15 mouse cellular contexts compared by ENCODE assay signal in the genomic region with DNA sequence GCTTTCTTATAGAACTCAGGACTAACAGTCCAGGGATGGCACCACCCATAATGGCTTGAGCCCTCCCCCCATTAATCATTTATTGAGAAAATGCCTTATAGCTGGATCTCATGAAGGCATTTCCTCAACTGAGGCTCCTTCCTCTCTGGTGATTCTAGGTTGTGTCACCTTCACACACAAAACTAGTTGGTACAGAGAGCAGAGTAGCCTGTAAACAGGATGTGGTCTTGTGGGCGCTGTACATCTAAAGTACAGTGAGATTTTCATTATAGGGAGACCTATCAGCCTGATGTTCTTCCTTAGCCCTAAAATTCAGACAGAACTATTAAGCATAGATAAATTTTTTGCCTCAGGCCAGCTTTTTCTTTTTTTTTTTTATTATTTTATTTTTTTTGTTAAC. TPM values are rescaled to one million over a fixed set of nuclear protein-coding genes. Genes with fewer than 3 reads are reported as not detected.
A peak's percentile ranks its signal among the peaks of the same experiment; 100 is the strongest.
DNase-seq lines count a peak whose midpoint lies in the region; ATAC-seq and TF ChIP-seq lines count a peak whose summit lies in the region.
"Had no signal": no experiment of that assay in that cellular context is flagged by ENCODE, and none has a peak within 500 bp of the region (broad histone marks: within the 10 kb centered on the region; RNA-seq: fewer than 3 reads in every experiment).

No protein-coding gene starts in this region.

- no peaks in the 10 kb centered on the region for H3K36me3 ChIP-seq in kidney, embryonic 14.5 days (ENCODE audit: control insufficient read depth, insufficient read depth, low read length)
- H3K36me3 ChIP-seq in intestine, postnatal 0 days (ENCODE audit: control insufficient read depth, insufficient read depth) = no peaks in the 10 kb centered on the region
- H3K36me3 ChIP-seq: embryonic facial prominence, embryonic 13.5 days; forebrain, embryonic 10.5 days; intestine, embryonic 15.5 days had no signal

- DNase-seq in B cell, adult 2 months = peak; percentile 61 to 69
- peak; percentile 59 to 85 for DNase-seq in CD8-positive naive resting alpha-beta T cell, adult 2 months (ENCODE audit: low read depth in 2 of 2, low spot score in 2 of 2)
- DNase-seq in thymus, postnatal 10 days (ENCODE audit: low spot score in 2 of 2) = peak; percentile 37 to 53
- DNase-seq in urinary bladder, adult 18-20 months (ENCODE audit: low spot score in 2 of 2) = no peak
- DNase-seq: adrenal gland, adult 2 months; cerebellum, adult 11-12 months; gastrocnemius, postnatal 36 days; kidney, postnatal 25 days; liver had no signal

- TF ChIP-seq CTCF in intestine, postnatal 0 days (IDR thresholded peaks at IDR 0.05; ENCODE audit: low read depth) = no peak

- peak; percentile 53; the same call in 1 of the 2 replicates for ATAC-seq in megakaryocyte progenitor cell, adult 5-6 weeks (replicated peaks; ENCODE audit: poor library complexity)
- ATAC-seq in kidney, embryonic 14.5 days (ENCODE audit: low FRiP score, low TSS enrichment) = no peak
- ATAC-seq in intestine, postnatal 0 days = no peak
- ATAC-seq: intestine, embryonic 15.5 days had no signal

- H3K27ac ChIP-seq in kidney, embryonic 14.5 days (ENCODE audit: low read depth, low read length) = no peak overlapping the region
- no peak overlapping the region for H3K27ac ChIP-seq in intestine, postnatal 0 days (ENCODE audit: low read depth, low read length)
- H3K27ac ChIP-seq: embryonic facial prominence, embryonic 13.5 days; forebrain, embryonic 10.5 days; intestine, embryonic 15.5 days had no signal

- H3K4me3 ChIP-seq in kidney, embryonic 14.5 days (ENCODE audit: low read length) = no peak overlapping the region
- no peak overlapping the region for H3K4me3 ChIP-seq in intestine, postnatal 0 days (ENCODE audit: low read depth, low read length)
- H3K4me3 ChIP-seq: embryonic facial prominence, embryonic 13.5 days; forebrain, embryonic 10.5 days; intestine, embryonic 15.5 days had no signal

- no peak overlapping the region for H3K9ac ChIP-seq in kidney, embryonic 14.5 days (ENCODE audit: low read depth, low read length)
- no peak overlapping the region for H3K9ac ChIP-seq in intestine, postnatal 0 days (ENCODE audit: low read depth, low read length)
- H3K9ac ChIP-seq: embryonic facial prominence, embryonic 13.5 days; intestine, embryonic 15.5 days had no signal

- H3K4me2 ChIP-seq in kidney, embryonic 14.5 days (replicated peaks; ENCODE audit: low read depth, low read length) = no peak overlapping the region
- H3K4me2 ChIP-seq in intestine, postnatal 0 days (replicated peaks; ENCODE audit: low read depth) = no peak overlapping the region
- H3K4me2 ChIP-seq: embryonic facial prominence, embryonic 13.5 days; intestine, embryonic 15.5 days had no signal

- no peaks in the 10 kb centered on the region for H3K27me3 ChIP-seq in kidney, embryonic 14.5 days (ENCODE audit: control insufficient read depth, insufficient read depth, low read length)
- H3K27me3 ChIP-seq in intestine, postnatal 0 days (replicated peaks; ENCODE audit: control insufficient read depth, insufficient read depth, low read length) = no peaks in the 10 kb centered on the region
- H3K27me3 ChIP-seq: embryonic facial prominence, embryonic 13.5 days; intestine, embryonic 15.5 days had no signal

- WGBS in kidney, embryonic 14.5 days = 97% methylated on average over 1 of the region's 1 CpGs
- WGBS in intestine, postnatal 0 days = 89% methylated on average over 1 of the region's 1 CpGs

- no peaks in the 10 kb centered on the region for H3K9me3 ChIP-seq in kidney, embryonic 14.5 days (ENCODE audit: control insufficient read depth, low read length)
- no peaks in the 10 kb centered on the region for H3K9me3 ChIP-seq in intestine, postnatal 0 days (ENCODE audit: control insufficient read depth)
- H3K9me3 ChIP-seq: embryonic facial prominence, embryonic 13.5 days; forebrain, embryonic 10.5 days; intestine, embryonic 15.5 days had no signal

- H3K4me1 ChIP-seq in kidney, embryonic 14.5 days (ENCODE audit: control insufficient read depth, insufficient read depth, low read length) = no peaks in the 10 kb centered on the region
- H3K4me1 ChIP-seq in intestine, postnatal 0 days (replicated peaks; ENCODE audit: control insufficient read depth, insufficient read depth, low read length) = no peaks in the 10 kb centered on the region
- H3K4me1 ChIP-seq: intestine, embryonic 15.5 days had no signal

RNA-seq across cellular contexts. Expression of gene Sgk1, which starts 23.6 kb away (rescaled TPM):
- total RNA-seq in megakaryocyte progenitor cell, adult 5-6 weeks (2015) = 5.4 and 11.5 TPM in 2 replicates
- total RNA-seq in megakaryocyte progenitor cell, adult 5-6 weeks (2017) = 8.9 and 28.0 TPM in 2 replicates
- 40.9 and 52.1 TPM in 2 replicates for polyA plus RNA-seq in kidney, embryonic 14.5 days (2014; fragmentation: Nextera tagmentation; extraction: Ambion mirVana)
- 118 and 162 TPM in 2 replicates for polyA plus RNA-seq in intestine, postnatal 0 days (2015; fragmentation: Nextera tagmentation; extraction: Ambion mirVana)

Comparison
In these comparisons a context has a peak if more than half of its experiments do, and no peak if none do; other contexts are left out.
1. DNase-seq: peak in B cell, adult 2 months (2 of 2), CD8-positive naive resting alpha-beta T cell, adult 2 months (2 of 2) and thymus, postnatal 10 days (2 of 2); none in urinary bladder, adult 18-20 months (0 of 2).